9 mouse cellular contexts compared by ENCODE assay signal in the genomic region with DNA sequence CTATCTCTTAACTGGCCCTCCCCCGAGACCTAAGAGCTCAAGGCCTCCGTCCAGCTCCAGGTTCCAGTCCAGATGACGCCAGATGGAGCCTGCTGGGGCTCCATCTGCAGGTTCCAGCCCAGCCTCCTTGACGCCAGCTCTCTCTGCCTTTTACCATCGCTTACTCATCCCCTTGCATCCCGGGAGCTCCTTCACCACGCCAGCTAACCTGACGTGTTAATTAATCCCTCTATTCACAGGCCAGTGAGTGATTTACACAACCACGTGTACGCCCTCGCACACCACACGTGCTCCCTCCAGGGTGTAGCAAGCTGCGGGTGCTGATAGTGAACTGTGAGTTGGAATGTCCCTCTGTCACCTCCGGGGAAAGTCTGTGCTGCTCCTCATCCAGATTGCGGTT.
DNase-seq lines count a peak whose midpoint lies in the region; ATAC-seq and TF ChIP-seq lines count a peak whose summit lies in the region.
"Had no signal": no experiment of that assay in that cellular context is flagged by ENCODE, and none has a peak within 500 bp of the region (broad histone marks: within the 10 kb centered on the region; RNA-seq: fewer than 3 reads in every experiment).

No protein-coding gene starts in this region.

- no peaks in the 10 kb centered on the region for H3K27me3 ChIP-seq in forebrain, postnatal 0 days (ENCODE audit: insufficient read depth, low read length)

- no peak overlapping the region for H3K4me3 ChIP-seq in forebrain, postnatal 0 days (ENCODE audit: low read depth, low read length)

- intact Hi-C loops in heart, postnatal 14 days (cut with DNase I), result loop anchor here (1.0 to 10.0 kb wide), 4 partner anchors 50 to 278 kb away; no protein-coding TSS in a partner anchor

- no peak for TF ChIP-seq CTCF in forebrain, postnatal 0 days (IDR thresholded peaks at IDR 0.05; ENCODE audit: low read depth)

- no peaks in the 10 kb centered on the region for H3K9me3 ChIP-seq in forebrain, postnatal 0 days (ENCODE audit: low read length)

- no peak for ATAC-seq in forebrain, postnatal 0 days

- WGBS in forebrain, postnatal 0 days, result 36% methylated on average over 15 of the region's 15 CpGs

- no peaks in the 10 kb centered on the region for H3K4me1 ChIP-seq in forebrain, postnatal 0 days (ENCODE audit: insufficient read depth)

- no peak overlapping the region for H3K4me2 ChIP-seq in forebrain, postnatal 0 days (ENCODE audit: low read depth)
- H3K4me2 ChIP-seq: lung, embryonic 14.5 days had no signal

- H3K27ac ChIP-seq in forebrain, postnatal 0 days (ENCODE audit: low read depth, low read length), result no peak overlapping the region

- H3K9ac ChIP-seq in forebrain, postnatal 0 days, result no peak overlapping the region
- H3K9ac ChIP-seq: lung, embryonic 14.5 days had no signal

- H3K36me3 ChIP-seq in forebrain, postnatal 0 days (ENCODE audit: insufficient read depth), result no peaks in the 10 kb centered on the region

- peak; percentile 26 to 33 for DNase-seq in heart, adult 18-20 months
- DNase-seq in heart, postnatal 14 days, result no peak
- DNase-seq in NIH3T3 (ENCODE audit: low read depth) (peak; percentile 38), adipocyte (ENCODE audit: low spot score) (no peak)
- peak; percentile 56 to 70 for DNase-seq in frontal cortex, adult 2 months (ENCODE audit: extremely low spot score in 1 of 2, low spot score in 1 of 2)
- DNase-seq in left cerebral cortex, adult 8-10 months (ENCODE audit: low spot score in 2 of 2), result peak; percentile 33 to 71
- DNase-seq in forebrain, postnatal 0 days, result no peak
- no peak for DNase-seq in spleen, postnatal 36 days (ENCODE audit: low spot score in 2 of 2)
- DNase-seq: lung, embryonic 14.5 days had no signal

Comparison
In these comparisons a context has a peak if more than half of its experiments do, and no peak if none do; other contexts are left out.
1. DNase-seq: peak in heart, adult 18-20 months (2 of 2), NIH3T3 (single experiment), frontal cortex, adult 2 months (2 of 2) and left cerebral cortex, adult 8-10 months (2 of 2); none in heart, postnatal 14 days (0 of 2), forebrain, postnatal 0 days (single experiment), adipocyte (single experiment) and spleen, postnatal 36 days (0 of 2).